2 mouse cellular contexts compared by ENCODE assay signal in the genomic region with DNA sequence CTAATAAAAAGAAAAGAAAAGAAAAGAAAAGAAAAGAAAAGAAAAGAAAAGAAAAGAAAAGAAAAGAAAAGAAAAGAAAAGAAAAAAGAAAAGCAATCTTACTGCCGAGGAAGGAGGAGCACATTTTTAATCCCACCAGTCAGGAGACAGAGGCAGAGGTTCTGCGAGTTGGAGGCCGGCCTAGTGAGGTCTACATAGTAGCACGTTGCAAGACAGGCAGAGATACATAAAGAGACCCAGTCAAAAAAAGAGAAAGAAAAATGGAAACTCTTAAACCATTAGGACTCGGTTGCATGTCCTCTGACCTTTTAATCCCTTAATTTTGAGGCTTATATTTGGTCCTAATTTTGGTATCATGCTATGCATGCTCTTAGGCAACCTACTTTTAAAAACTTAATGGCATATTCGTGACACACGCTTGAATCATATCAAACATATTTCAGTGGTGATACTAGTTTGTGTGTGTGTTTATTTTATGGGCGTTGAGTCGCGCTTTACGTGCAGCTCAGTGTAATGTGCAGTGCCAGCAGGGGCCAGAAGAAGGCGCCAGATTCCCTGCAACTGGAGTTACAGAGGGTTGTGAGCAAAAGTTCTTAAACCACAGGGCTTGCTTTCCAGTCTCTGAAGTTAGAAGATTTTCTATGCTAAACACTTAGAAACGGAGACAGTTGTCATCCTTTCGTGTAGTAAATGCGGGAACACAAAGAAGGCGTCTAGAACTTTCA.
TF ChIP-seq lines count a peak whose summit lies in the region.

No protein-coding gene starts in this region.

TF ChIP-seq in C2C12, 6 proteins besides CTCF, POLR2A, EP300 and RAD21:
- no peak for TF ChIP-seq FOSL1 (IDR thresholded peaks at IDR 0.05; ENCODE audit: insufficient read depth, low read length, poor library complexity, severe bottlenecking)

TF ChIP-seq in myocyte, 11 proteins besides CTCF, POLR2A, EP300 and RAD21:
- TF ChIP-seq TCF3 (IDR thresholded peaks at IDR 0.05; ENCODE audit: insufficient read length, low read depth) (no peak), MYOG (IDR thresholded peaks at IDR 0.05; ENCODE audit: control insufficient read depth in 1 of 3, insufficient read depth in 1 of 3, insufficient read length in 2 of 3, low read depth in 2 of 3) (no peak), MAX (IDR thresholded peaks at IDR 0.05; ENCODE audit: low read depth) (no peak), CEBPB (IDR thresholded peaks at IDR 0.05; ENCODE audit: insufficient read depth, poor library complexity, severe bottlenecking) (no peak), MYOD1 (IDR thresholded peaks at IDR 0.05; ENCODE audit: control insufficient read depth in 1 of 3, insufficient read length in 2 of 3, low read depth in 2 of 3) (no peak), SRF (IDR thresholded peaks at IDR 0.05; ENCODE audit: control insufficient read depth, insufficient read length, low read depth) (no peak), E2F4 (IDR thresholded peaks at IDR 0.05; ENCODE audit: insufficient read depth) (no peak), REST (IDR thresholded peaks at IDR 0.05; ENCODE audit: insufficient read depth, insufficient read length) (no peak), TCF12 (IDR thresholded peaks at IDR 0.05; ENCODE audit: insufficient read depth, poor library complexity, severe bottlenecking) (no peak), POLR2AphosphoS2 (IDR thresholded peaks at IDR 0.05; ENCODE audit: insufficient read length, low read depth) (no peak), USF1 (IDR thresholded peaks at IDR 0.05; ENCODE audit: low read depth) (no peak)
